Comparison of ENCODE assay signal across 15 mouse cellular contexts in genomic region chr16:89570516-89570915, GRCm38 (mm10). TPM values are rescaled to one million over a fixed set of nuclear protein-coding genes. Genes with fewer than 3 reads are reported as not detected.
DNase-seq lines count a peak whose midpoint lies in the region; TF ChIP-seq lines count a peak whose summit lies in the region.
"Had no signal": no experiment of that assay in that cellular context is flagged by ENCODE, and none has a peak within 500 bp of the region (broad histone marks: within the 10 kb centered on the region; RNA-seq: fewer than 3 reads in every experiment).

No protein-coding gene starts in this region.

- H3K4me1 ChIP-seq in heart, embryonic 10.5 days: 0 out of 2 replicates have a peak, but pooled peaks cover 8% of the 10 kb centered on the region
- no peaks in the 10 kb centered on the region for H3K4me1 ChIP-seq in thymus, adult 2 months (replicated peaks; ENCODE audit: control insufficient read depth, insufficient read depth, low read length)
- H3K4me1 ChIP-seq: midbrain, embryonic 12.5 days had no signal

- TF ChIP-seq POLR2A in thymus, adult 2 months (IDR thresholded peaks at IDR 0.05; ENCODE audit: control insufficient read depth, extremely low read depth, insufficient read depth, low read length, poor library complexity): no peak

- intact Hi-C loops in left cerebral cortex, postnatal 4 days (cut with DNase I): no loop called here

- H3K36me3 ChIP-seq in heart, embryonic 10.5 days: no peaks in the 10 kb centered on the region
- no peaks in the 10 kb centered on the region for H3K36me3 ChIP-seq in thymus, adult 2 months (ENCODE audit: control insufficient read depth, insufficient read depth, low read length)
- H3K36me3 ChIP-seq: midbrain, embryonic 12.5 days had no signal

- H3K27ac ChIP-seq in heart, embryonic 10.5 days: no peak overlapping the region
- H3K27ac ChIP-seq in thymus, adult 2 months (ENCODE audit: control insufficient read depth, insufficient read depth, low read length): no peak overlapping the region
- H3K27ac ChIP-seq: midbrain, embryonic 12.5 days had no signal

- no peaks in the 10 kb centered on the region for H3K9me3 ChIP-seq in heart, embryonic 10.5 days
- H3K9me3 ChIP-seq: midbrain, embryonic 12.5 days had no signal

- H3K27me3 ChIP-seq in heart, embryonic 10.5 days (ENCODE audit: insufficient read depth, poor library complexity, severe bottlenecking): no peaks in the 10 kb centered on the region
- H3K27me3 ChIP-seq in thymus, adult 2 months (ENCODE audit: control insufficient read depth, insufficient read depth, low read length): no peaks in the 10 kb centered on the region
- H3K27me3 ChIP-seq: midbrain, embryonic 12.5 days; Patski had no signal

- no peak overlapping the region for H3K4me3 ChIP-seq in heart, embryonic 10.5 days
- H3K4me3 ChIP-seq in thymus, adult 2 months (ENCODE audit: control insufficient read depth, insufficient read depth, low read length): no peak overlapping the region
- H3K4me3 ChIP-seq: midbrain, embryonic 12.5 days had no signal

- WGBS in heart, embryonic 10.5 days: 92% methylated on average over 9 of the region's 9 CpGs
- WGBS in thymus, adult 2 months: 95% methylated on average over 9 of the region's 9 CpGs

- DNase-seq in heart, adult 8-10 months (ENCODE audit: low spot score): peak; percentile 1
- DNase-seq in heart, embryonic 10.5 days (ENCODE audit: low spot score): no peak
- DNase-seq in cerebellum, adult 8-10 months: peak; percentile 73
- peak; percentile 65 to 67 for DNase-seq in layer of hippocampus, adult 8-10 months (ENCODE audit: low spot score in 2 of 2)
- peak; percentile 84 for DNase-seq in left cerebral cortex, postnatal 4 days
- DNase-seq in thymus, adult 2 months: no peak
- no peak for DNase-seq in spleen, postnatal 4 days (ENCODE audit: low spot score in 2 of 2)
- DNase-seq in kidney, adult 8-10 months: no peak
- DNase-seq: lung, adult 18-20 months had no signal

- no peak for TF ChIP-seq CTCF in thymus, adult 2 months (IDR thresholded peaks at IDR 0.05; ENCODE audit: borderline replicate concordance, control insufficient read depth, extremely low read depth, insufficient read depth, low read length, poor library complexity)

RNA-seq across cellular contexts. Expression of gene Krtap11-1, which starts 0.5 kb away (rescaled TPM):
- total RNA-seq in heart, adult 8-10 months (2022): not detected
- polyA plus RNA-seq in heart, embryonic 10.5 days (2016; fragmentation: Nextera tagmentation; extraction: Ambion mirVana): not detected in 2 replicates
- not detected for total RNA-seq in layer of hippocampus, adult 8-10 months (2022)
- total RNA-seq in left cerebral cortex, postnatal 4 days (2021): not detected
- not detected in 2 replicates for polyA plus RNA-seq in thymus, adult 2 months (2012; rRNA removed)
- total RNA-seq: heart, adult 18-20 months; neutrophil, adult 5-6 weeks had no signal
- polyA plus RNA-seq: large intestine, adult 2 months; midbrain, embryonic 12.5 days; Patski; stomach, embryonic 16.5 days had no signal

Comparison
In these comparisons a context has a peak if more than half of its experiments do, and no peak if none do; other contexts are left out.
1. DNase-seq: peak in heart, adult 8-10 months (single experiment), cerebellum, adult 8-10 months (single experiment), layer of hippocampus, adult 8-10 months (2 of 2) and left cerebral cortex, postnatal 4 days (single experiment); none in heart, embryonic 10.5 days (single experiment), thymus, adult 2 months (single experiment), spleen, postnatal 4 days (0 of 2) and kidney, adult 8-10 months (0 of 2).